Mouse (Mus musculus): ENCODE results near the gene Gm10135. TPM values are rescaled to one million over a fixed set of nuclear protein-coding genes. Genes with fewer than 3 reads are reported as not detected.

Gene Gm10135
- polyA plus RNA-seq, 1 experiment = not detected

Other genes starting within 250 kb of the Gm10135 start
- gene Txk, start 221.9 kb downstream of the Gm10135 start, polyA plus RNA-seq (2012; rRNA removed) = 0.77 and 0.82 TPM in 2 replicates
- 7.8 and 8.4 TPM in 2 replicates for gene Tec, start 106.2 kb downstream of the Gm10135 start, polyA plus RNA-seq (2012; rRNA removed)
- 14.8 and 21.1 TPM in 2 replicates for gene Slain2, start 60.4 kb downstream of the Gm10135 start, polyA plus RNA-seq (2012; rRNA removed)
- 1.6 and 2.0 TPM in 2 replicates for gene Slc10a4, start 32.2 kb upstream of the Gm10135 start, polyA plus RNA-seq (2012; rRNA removed)

Measured in large intestine, adult 2 months (tissue).